Comparison of ENCODE assay signal across 13 mouse cellular contexts in genomic region chr15:60141554-60142070, GRCm38 (mm10).
A peak's percentile ranks its signal among the peaks of the same experiment; 100 is the strongest.
DNase-seq lines count a peak whose midpoint lies in the region; ATAC-seq lines count a peak whose summit lies in the region.
"Had no signal": no experiment of that assay in that cellular context is flagged by ENCODE, and none has a peak within 500 bp of the region (broad histone marks: within the 10 kb centered on the region; RNA-seq: fewer than 3 reads in every experiment).

No protein-coding gene starts in this region.

- no peak overlapping the region for H3K4me3 ChIP-seq in midbrain, embryonic 16.5 days (ENCODE audit: low read depth, low read length)
- H3K4me3 ChIP-seq: embryonic facial prominence, embryonic 10.5 days; midbrain, embryonic 15.5 days had no signal

- H3K9me3 ChIP-seq in midbrain, embryonic 16.5 days (replicated peaks; ENCODE audit: control insufficient read depth, low read length, poor library complexity, severe bottlenecking): no peaks in the 10 kb centered on the region
- H3K9me3 ChIP-seq: embryonic facial prominence, embryonic 10.5 days; midbrain, embryonic 15.5 days had no signal

- WGBS in midbrain, embryonic 16.5 days: 90% methylated on average over 6 of the region's 6 CpGs

- ATAC-seq in midbrain, embryonic 16.5 days: no peak
- ATAC-seq: forebrain, embryonic 16.5 days; midbrain, embryonic 15.5 days had no signal

- H3K27ac ChIP-seq in midbrain, embryonic 16.5 days (ENCODE audit: low read length): no peak overlapping the region
- H3K27ac ChIP-seq: embryonic facial prominence, embryonic 10.5 days; midbrain, embryonic 15.5 days had no signal

- no peak overlapping the region for H3K9ac ChIP-seq in midbrain, embryonic 16.5 days (ENCODE audit: low read depth, low read length)
- H3K9ac ChIP-seq: midbrain, embryonic 15.5 days had no signal

- H3K27me3 ChIP-seq in midbrain, embryonic 16.5 days (ENCODE audit: control insufficient read depth, insufficient read depth, low read depth, low read length): no peaks in the 10 kb centered on the region
- H3K27me3 ChIP-seq: midbrain, embryonic 15.5 days had no signal

- no peaks in the 10 kb centered on the region for H3K36me3 ChIP-seq in midbrain, embryonic 16.5 days (ENCODE audit: control insufficient read depth, insufficient read depth, low read length)
- H3K36me3 ChIP-seq: embryonic facial prominence, embryonic 10.5 days; midbrain, embryonic 15.5 days had no signal

- peak; percentile 60 to 61 for DNase-seq in spleen, postnatal 36 days (ENCODE audit: low spot score in 2 of 2)
- DNase-seq in spleen, postnatal 14 days (ENCODE audit: low spot score in 2 of 2): no peak
- peak; percentile 80 for DNase-seq in ZHBTc4 (ENCODE audit: low read depth, low spot score)
- DNase-seq in naive thymus-derived CD4-positive, alpha-beta T cell, adult 2 months (ENCODE audit: low read depth): peak; percentile 95
- DNase-seq in layer of hippocampus, adult 11-12 months (ENCODE audit: low spot score): no peak
- DNase-seq in layer of hippocampus, adult 8-10 months (ENCODE audit: low spot score in 2 of 2): no peak
- DNase-seq: heart, postnatal 4 days; kidney, adult 9 months; lung, adult 18-20 months had no signal

- no peaks in the 10 kb centered on the region for H3K4me1 ChIP-seq in midbrain, embryonic 16.5 days (ENCODE audit: control insufficient read depth, insufficient read depth, low read length)
- H3K4me1 ChIP-seq: embryonic facial prominence, embryonic 10.5 days; midbrain, embryonic 15.5 days had no signal

- no peak overlapping the region for H3K4me2 ChIP-seq in midbrain, embryonic 16.5 days (ENCODE audit: low read length)
- H3K4me2 ChIP-seq: midbrain, embryonic 15.5 days had no signal

Comparison
In these comparisons a context has a peak if more than half of its experiments do, and no peak if none do; other contexts are left out.
1. DNase-seq: peak in spleen, postnatal 36 days (2 of 2), ZHBTc4 (single experiment) and naive thymus-derived CD4-positive, alpha-beta T cell, adult 2 months (single experiment); none in spleen, postnatal 14 days (0 of 2), layer of hippocampus, adult 11-12 months (single experiment) and layer of hippocampus, adult 8-10 months (0 of 2).